Mouse (Mus musculus): ENCODE results near the gene Olfr1339.

Olfr1339 gene

GRCm38 (mm10) chr4:118731875-118732274, at the start of gene Olfr1339:
Gene Olfr1339 (plus strand): TSS chr4:118732175.
- DNase-seq (ENCODE audit: low spot score): no peak

GRCm38 (mm10) chr4:118687086-118687485, 44.9 kb upstream of the Olfr1339 start:
- DNase-seq (ENCODE audit: low spot score): no peak

- no peak for DNase-seq (ENCODE audit: low spot score)
Observed at GRCm38 (mm10) chr4:118692412-118692973, 39.5 kb upstream of the Olfr1339 start, which contains the start of gene Olfr1342. Gene Olfr1342 (minus strand): TSS chr4:118692756.

GRCm38 (mm10) chr4:118693812-118694211, 38.2 kb upstream of the Olfr1339 start:
- no peak for DNase-seq (ENCODE audit: low spot score)

GRCm38 (mm10) chr4:118703223-118703622, 28.8 kb upstream of the Olfr1339 start, which contains the start of gene Olfr1341:
Gene Olfr1341 (plus strand): TSS chr4:118703523.
- no peak for DNase-seq (ENCODE audit: low spot score)

- DNase-seq (ENCODE audit: low spot score): no peak
Observed at GRCm38 (mm10) chr4:118708086-118708485, 23.9 kb upstream of the Olfr1339 start.

GRCm38 (mm10) chr4:118711656-118712055, 20.3 kb upstream of the Olfr1339 start:
- DNase-seq (ENCODE audit: low spot score): no peak

GRCm38 (mm10) chr4:118719838-118720237, 12.1 kb upstream of the Olfr1339 start, which contains the start of gene Olfr1340:
Gene Olfr1340 (plus strand): TSS chr4:118720138.
- DNase-seq (ENCODE audit: low spot score): no peak

- no peak for DNase-seq (ENCODE audit: low spot score)
Observed at GRCm38 (mm10) chr4:118721742-118722483, 10.1 kb upstream of the Olfr1339 start.

- DNase-seq (ENCODE audit: low spot score): no peak
Observed at GRCm38 (mm10) chr4:118739574-118739973, 7.6 kb downstream of the Olfr1339 start.

GRCm38 (mm10) chr4:118740988-118741698, 9.2 kb downstream of the Olfr1339 start:
- no peak for DNase-seq (ENCODE audit: low spot score)

GRCm38 (mm10) chr4:118741881-118742280, 9.9 kb downstream of the Olfr1339 start:
- DNase-seq (ENCODE audit: low spot score): no peak

GRCm38 (mm10) chr4:118758637-118759036, 26.7 kb downstream of the Olfr1339 start, which contains the start of gene Olfr1338:
Gene Olfr1338 (minus strand): TSS chr4:118758737.
- no peak for DNase-seq (ENCODE audit: low spot score)

GRCm38 (mm10) chr4:118782486-118782885, 50.5 kb downstream of the Olfr1339 start, which contains the start of gene Olfr1337:
Gene Olfr1337 (minus strand): TSS chr4:118782586.
- no peak for DNase-seq (ENCODE audit: low spot score)

Data from ovary, postnatal 36 days (tissue).